Mouse (Mus musculus) spleen, adult 2 months (tissue): ENCODE data around the gene Cep164.

Experiments used
- CTCF ChIP-seq: fragments of 200-500 bp; IDR thresholded peaks from 2 replicates; pipeline ENCODE4 v1.5.1; 2011; ENCODE audit warnings: mild to moderate bottlenecking, inconsistent platforms; ENCODE audit not compliant: insufficient read depth, insufficient read length, insufficient replicate concordance; ENCODE audit errors: extremely low read depth
- POLR2A ChIP-seq: fragments of 200-500 bp; IDR thresholded peaks from 2 replicates; pipeline ENCODE4 v1.6.1; 2011; ENCODE audit warnings: low read depth, low read length, inconsistent platforms

GRCm38 (mm10) chr9:45791456-45792142 lies 36.9 kb downstream of the Cep164 start:
- TF ChIP-seq CTCF (no peak), POLR2A (no peak)
